Mouse (Mus musculus) testis, adult 2 months (tissue): Measurements from ENCODE around the gene Eef1akmt1.

ENCODE experiments used
- CTCF ChIP-seq: fragments of 200-500 bp; IDR thresholded peaks from 2 replicates; pipeline ENCODE4 v1.5.1; 2012; ENCODE audit warnings: low read depth, mild to moderate bottlenecking, inconsistent platforms, low read length, moderate library complexity; ENCODE audit not compliant: control insufficient read depth, insufficient read depth, insufficient replicate concordance
- POLR2A ChIP-seq: fragments of 200-500 bp; IDR thresholded peaks from 2 replicates; pipeline ENCODE4 v1.6.1; 2012; ENCODE audit warnings: low read depth, mild to moderate bottlenecking, inconsistent platforms, low read length, moderate library complexity; ENCODE audit not compliant: control insufficient read depth

DNA sequence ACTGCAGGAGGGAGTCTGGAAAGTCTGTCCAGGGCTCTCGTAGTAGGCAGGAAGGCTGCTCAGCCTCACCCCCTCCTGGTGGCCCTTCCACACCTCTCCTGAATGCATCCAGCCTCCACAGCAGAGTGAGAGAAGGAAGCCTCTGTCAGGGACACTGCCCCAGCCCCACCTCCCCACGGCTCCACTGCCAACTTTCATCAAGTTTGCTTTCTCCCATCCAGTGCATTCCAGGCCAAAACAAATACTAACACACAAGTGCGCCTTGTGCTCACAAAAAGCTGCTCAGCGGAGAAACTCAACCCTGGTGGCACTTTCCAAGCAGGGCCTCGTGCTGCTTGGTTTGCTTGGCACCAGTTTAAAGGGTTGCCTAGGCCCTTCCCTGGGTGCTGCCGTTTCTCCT lies 61.9 kb downstream of the Eef1akmt1 start:
- TF ChIP-seq CTCF (no peak), POLR2A (no peak)
